Mouse (Mus musculus) midbrain, embryonic 12.5 days (tissue): ENCODE measurements at regions not wholly inside any gene's neighbourhood (a gene's known extent, or its start where the extent isn't known, plus 50 kb on each side); places are given as distances from the start of the nearest gene placed in this dataset.

Experiments used
- ATAC-seq: fragments of 200-750 bp; cut with Nextera tagmentation; 2 replicates; pipeline ENCODE4 v1.8.0; 2017; ENCODE audit warnings: low read depth, moderate TSS enrichment, moderate library complexity; ENCODE audit not compliant: low FRiP score
- H3K27ac ChIP-seq: fragments of 300-500 bp; sonication (generic); replicated peaks from 2 replicates; pipeline ENCODE4 v1.5.1; 2016; ENCODE audit warnings: mild to moderate bottlenecking
- H3K27me3 ChIP-seq: fragments of 300-500 bp; sonication (generic); 2 replicates; pipeline ENCODE4 v1.6.1; 2016; ENCODE audit warnings: mild to moderate bottlenecking
- H3K36me3 ChIP-seq: fragments of 300-500 bp; sonication (generic); 2 replicates; pipeline ENCODE4 v1.6.1; 2016
- H3K4me1 ChIP-seq: fragments of 300-500 bp; sonication (generic); 2 replicates; pipeline ENCODE4 v1.6.1; 2016
- H3K4me2 ChIP-seq: fragments of 300-500 bp; sonication (generic); replicated peaks from 2 replicates; pipeline ENCODE4 v1.6.1; 2016; ENCODE audit warnings: mild to moderate bottlenecking, moderate library complexity
- H3K4me3 ChIP-seq: fragments of 300-500 bp; sonication (generic); 2 replicates; pipeline ENCODE4 v1.5.1; 2016; ENCODE audit warnings: mild to moderate bottlenecking
- H3K9ac ChIP-seq: fragments of 300-500 bp; sonication (generic); replicated peaks from 2 replicates; pipeline ENCODE4 v1.6.1; 2016; ENCODE audit warnings: mild to moderate bottlenecking, moderate library complexity
- H3K9me3 ChIP-seq: fragments of 300-500 bp; sonication (generic); 2 replicates; pipeline ENCODE4 v1.6.1; 2016; ENCODE audit warnings: mild to moderate bottlenecking
- WGBS: fragments of 180-500 bp; shearing (Covaris S2); methylation state at CpG from one replicate; pipeline ENCODE4 v1.1.7; 2016; 5-methylcytosine and 5-hydroxymethylcytosine counted together

DNA sequence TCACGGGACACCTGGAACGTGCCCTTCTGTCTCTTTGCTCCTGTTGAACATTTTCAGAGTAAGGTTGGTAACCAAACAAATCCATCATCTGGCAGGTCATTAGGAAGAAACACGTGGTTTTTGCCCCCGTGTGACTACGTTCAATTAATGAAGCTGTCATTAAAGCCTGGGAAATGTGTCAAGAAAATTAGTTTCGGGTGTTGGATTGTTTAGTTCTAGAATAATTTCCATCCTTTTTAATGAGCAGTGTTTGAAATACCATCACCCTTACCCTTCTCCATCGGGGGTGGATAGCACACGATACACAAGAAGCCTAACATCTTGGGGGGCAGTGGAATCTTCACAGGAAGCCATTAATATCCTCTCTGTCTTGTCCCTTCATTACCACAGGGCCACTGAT, 107.7 kb downstream of the Far1 start:
- WGBS: 69% methylated on average over 8 of the region's 8 CpGs
- Histone ChIP-seq H3K4me3 (no peak overlapping the region), H3K9ac (no peak overlapping the region), H3K4me2 (no peak overlapping the region), H3K36me3 (no peaks in the 10 kb centered on the region), H3K9me3 (no peaks in the 10 kb centered on the region), H3K27ac (no peak overlapping the region), H3K4me1 (0 out of 2 replicates have a peak, but pooled peaks cover 3% of the 10 kb centered on the region), H3K27me3 (no peaks in the 10 kb centered on the region)
- no peak for ATAC-seq

GRCm38 (mm10) chr7:113621898-113622510, 108.4 kb downstream of the Far1 start:
- no peak overlapping the region for H3K4me2 ChIP-seq

GRCm38 (mm10) chr7:113623296-113623695, 109.7 kb downstream of the Far1 start:
- no peak for ATAC-seq
- Histone ChIP-seq H3K27ac (no peak overlapping the region), H3K4me3 (no peak overlapping the region), H3K9ac (no peak overlapping the region), H3K4me2 (no peak overlapping the region), H3K27me3 (no peaks in the 10 kb centered on the region), H3K36me3 (no peaks in the 10 kb centered on the region), H3K4me1 (0 out of 2 replicates have a peak, but pooled peaks cover 3% of the 10 kb centered on the region), H3K9me3 (no peaks in the 10 kb centered on the region)
- 88% methylated on average over 4 of the region's 4 CpGs for WGBS

More at GRCm38 (mm10) chr7:113621898-113622510, 108.4 kb downstream of the Far1 start:
- WGBS: 72% methylated on average over 13 of the region's 13 CpGs
- H3K27ac ChIP-seq: no peak overlapping the region
- H3K9me3 ChIP-seq: no peaks in the 10 kb centered on the region
- no peak overlapping the region for H3K4me3 ChIP-seq
- no peak overlapping the region for H3K9ac ChIP-seq
- no peaks in the 10 kb centered on the region for H3K36me3 ChIP-seq
- 0 out of 2 replicates have a peak, but pooled peaks cover 3% of the 10 kb centered on the region for H3K4me1 ChIP-seq
- no peaks in the 10 kb centered on the region for H3K27me3 ChIP-seq
- no peak for ATAC-seq

DNA sequence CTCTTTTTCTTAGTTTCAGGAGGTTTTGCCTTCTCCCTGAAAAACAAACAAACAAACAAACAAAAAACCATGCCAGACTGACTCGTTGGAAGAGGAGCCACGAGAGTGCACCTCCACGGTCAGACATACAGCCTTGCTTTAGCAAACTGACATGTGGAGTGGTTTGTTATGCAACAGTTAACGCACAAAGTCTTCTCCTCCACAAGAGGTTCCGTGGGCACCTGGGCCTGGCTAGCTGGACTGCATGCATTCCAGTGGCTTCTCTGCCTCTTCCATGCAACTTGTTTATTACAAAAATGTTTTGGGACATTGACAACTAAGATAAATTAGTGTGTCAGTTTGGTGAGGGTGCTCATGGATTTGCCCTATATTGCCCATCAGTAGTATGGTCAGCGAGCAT, 110.3 kb downstream of the Far1 start:
- 91% methylated on average over 6 of the region's 6 CpGs for WGBS
- no peak for ATAC-seq
- Histone ChIP-seq H3K4me2 (no peak overlapping the region), H3K36me3 (no peaks in the 10 kb centered on the region), H3K4me1 (0 out of 2 replicates have a peak, but pooled peaks cover 3% of the 10 kb centered on the region), H3K9me3 (no peaks in the 10 kb centered on the region), H3K27ac (no peak overlapping the region), H3K9ac (no peak overlapping the region), H3K27me3 (no peaks in the 10 kb centered on the region), H3K4me3 (no peak overlapping the region)

DNA sequence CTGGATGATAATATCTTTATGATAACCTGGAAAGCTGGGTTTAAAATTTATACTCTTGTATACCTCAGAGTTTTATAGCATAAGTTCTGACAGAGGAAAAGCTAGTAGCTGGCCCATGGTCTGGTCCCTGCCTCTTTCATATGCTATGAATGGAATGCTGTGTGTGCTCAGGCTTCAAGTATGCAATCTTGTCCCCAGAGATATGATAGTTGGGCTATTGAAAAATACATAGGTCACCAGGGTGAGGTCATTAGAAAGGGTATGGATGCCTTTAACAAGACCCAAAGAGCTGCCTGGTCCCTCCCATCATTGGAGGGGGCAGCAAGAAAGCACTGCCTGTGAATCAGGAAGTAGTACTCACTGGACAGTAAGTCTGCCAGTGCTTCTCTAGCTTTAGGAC, 113.1 kb downstream of the Far1 start:
- H3K27ac ChIP-seq: no peak overlapping the region
- H3K27me3 ChIP-seq: no peaks in the 10 kb centered on the region
- no peak overlapping the region for H3K9ac ChIP-seq
- H3K4me2 ChIP-seq: no peak overlapping the region
- no peaks in the 10 kb centered on the region for H3K4me1 ChIP-seq
- ATAC-seq: no peak
- H3K36me3 ChIP-seq: no peaks in the 10 kb centered on the region
- no peak overlapping the region for H3K4me3 ChIP-seq
- no peaks in the 10 kb centered on the region for H3K9me3 ChIP-seq

GRCm38 (mm10) chr7:113637011-113637600, 123.5 kb downstream of the Far1 start:
- H3K27me3 ChIP-seq: no peaks in the 10 kb centered on the region
- H3K4me3 ChIP-seq: no peak overlapping the region
- H3K36me3 ChIP-seq: no peaks in the 10 kb centered on the region
- no peak overlapping the region for H3K9ac ChIP-seq
- ATAC-seq: no peak
- 83% methylated on average over 4 of the region's 4 CpGs for WGBS
- H3K4me1 ChIP-seq: no peaks in the 10 kb centered on the region
- H3K4me2 ChIP-seq: no peak overlapping the region
- no peaks in the 10 kb centered on the region for H3K9me3 ChIP-seq
- no peak overlapping the region for H3K27ac ChIP-seq

GRCm38 (mm10) chr7:113638098-113638497, 124.5 kb downstream of the Far1 start:
- H3K27ac ChIP-seq: no peak overlapping the region
- H3K4me2 ChIP-seq: no peak overlapping the region
- H3K4me1 ChIP-seq: no peaks in the 10 kb centered on the region
- 57% methylated on average over 6 of the region's 6 CpGs for WGBS
- H3K36me3 ChIP-seq: no peaks in the 10 kb centered on the region
- H3K4me3 ChIP-seq: no peak overlapping the region
- no peaks in the 10 kb centered on the region for H3K9me3 ChIP-seq
- no peak for ATAC-seq
- H3K27me3 ChIP-seq: no peaks in the 10 kb centered on the region
- H3K9ac ChIP-seq: no peak overlapping the region

DNA sequence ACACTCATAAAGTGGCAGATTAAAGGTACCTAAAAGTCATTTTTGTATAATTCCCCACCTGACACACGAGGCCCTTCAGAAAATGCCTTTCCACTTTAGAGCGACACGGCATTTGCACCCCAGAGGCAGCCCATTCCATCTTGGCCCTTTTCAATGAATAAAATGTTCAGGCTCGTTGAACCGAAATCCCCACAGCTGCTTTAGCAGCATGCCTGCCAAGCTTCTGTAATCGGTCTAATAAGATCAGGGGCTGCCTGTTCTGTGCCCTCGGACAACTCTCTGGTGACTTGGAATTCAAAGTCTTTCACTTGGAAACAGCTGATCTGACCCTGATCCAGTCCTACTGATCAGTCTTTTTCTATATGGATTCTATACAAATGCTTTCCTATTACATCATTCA, 123.3 kb upstream of the Spon1 start:
- Histone ChIP-seq H3K9ac (no peak overlapping the region), H3K27ac (no peak overlapping the region), H3K4me1 (no peaks in the 10 kb centered on the region), H3K36me3 (no peaks in the 10 kb centered on the region), H3K4me2 (no peak overlapping the region), H3K9me3 (no peaks in the 10 kb centered on the region), H3K4me3 (no peak overlapping the region), H3K27me3 (no peaks in the 10 kb centered on the region)
- no peak for ATAC-seq
- 44% methylated on average over 7 of the region's 7 CpGs for WGBS

- ATAC-seq: no peak
- no peaks in the 10 kb centered on the region for H3K27me3 ChIP-seq
- no peaks in the 10 kb centered on the region for H3K4me1 ChIP-seq
- H3K4me2 ChIP-seq: no peak overlapping the region
- H3K9ac ChIP-seq: no peak overlapping the region
- no peaks in the 10 kb centered on the region for H3K36me3 ChIP-seq
- H3K27ac ChIP-seq: no peak overlapping the region
- 71% methylated on average over 1 of the region's 2 CpGs for WGBS
- no peak overlapping the region for H3K4me3 ChIP-seq
- H3K9me3 ChIP-seq: no peaks in the 10 kb centered on the region
Measured at GRCm38 (mm10) chr7:113650631-113651030, 115.2 kb upstream of the Spon1 start.

- H3K9me3 ChIP-seq: no peaks in the 10 kb centered on the region
- H3K9ac ChIP-seq: no peak overlapping the region
- no peak for ATAC-seq
- no peaks in the 10 kb centered on the region for H3K4me1 ChIP-seq
- H3K4me3 ChIP-seq: no peak overlapping the region
- no peaks in the 10 kb centered on the region for H3K36me3 ChIP-seq
- 75% methylated on average over 1 of the region's 1 CpGs for WGBS
- H3K27ac ChIP-seq: no peak overlapping the region
- H3K27me3 ChIP-seq: no peaks in the 10 kb centered on the region
- no peak overlapping the region for H3K4me2 ChIP-seq
Measured at GRCm38 (mm10) chr7:113651696-113652095, 114.1 kb upstream of the Spon1 start.

- no peak overlapping the region for H3K4me2 ChIP-seq
- WGBS: 28% methylated on average over 5 of the region's 5 CpGs
- no peak overlapping the region for H3K4me3 ChIP-seq
- H3K27ac ChIP-seq: no peak overlapping the region
- no peak overlapping the region for H3K9ac ChIP-seq
- no peak for ATAC-seq
- no peaks in the 10 kb centered on the region for H3K36me3 ChIP-seq
- no peaks in the 10 kb centered on the region for H3K4me1 ChIP-seq
- no peaks in the 10 kb centered on the region for H3K9me3 ChIP-seq
- H3K27me3 ChIP-seq: no peaks in the 10 kb centered on the region
Measured at GRCm38 (mm10) chr7:113653130-113653529, 112.7 kb upstream of the Spon1 start.

GRCm38 (mm10) chr7:113655336-113655735, 110.5 kb upstream of the Spon1 start:
- no peak overlapping the region for H3K27ac ChIP-seq
- H3K4me3 ChIP-seq: no peak overlapping the region
- H3K9ac ChIP-seq: no peak overlapping the region
- no peaks in the 10 kb centered on the region for H3K27me3 ChIP-seq
- 82% methylated on average over 5 of the region's 5 CpGs for WGBS
- H3K36me3 ChIP-seq: no peaks in the 10 kb centered on the region
- H3K4me2 ChIP-seq: no peak overlapping the region
- H3K9me3 ChIP-seq: no peaks in the 10 kb centered on the region
- H3K4me1 ChIP-seq: no peaks in the 10 kb centered on the region
- ATAC-seq: no peak
